Mouse (Mus musculus): ENCODE measurements around the gene Tnfrsf9.

DNA sequence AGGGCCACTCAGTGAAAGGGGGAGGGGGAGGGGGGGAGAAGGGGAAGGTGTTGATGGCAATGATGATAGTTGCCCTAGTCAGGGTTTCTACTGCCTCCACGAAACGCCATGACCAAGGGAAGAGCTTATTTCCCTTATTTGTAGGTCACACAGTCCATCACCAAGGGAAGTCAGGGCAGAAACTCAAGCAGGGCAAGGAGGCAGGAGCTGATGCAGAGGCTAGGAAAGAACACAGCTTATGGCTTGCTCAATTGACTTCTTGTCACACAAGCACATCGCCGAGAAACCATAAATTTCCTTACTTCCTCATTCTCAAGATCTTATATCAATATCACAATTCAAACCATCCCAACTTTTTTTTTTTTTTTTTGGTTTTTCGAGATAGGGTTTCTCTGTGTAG is 23.1 kb upstream of the Tnfrsf9 start:
- TF ChIP-seq EP300 (IDR thresholded peaks at IDR 0.05; ENCODE audit: low read depth), result no peak
- no peak for TF ChIP-seq CTCF (IDR thresholded peaks at IDR 0.05; ENCODE audit: low read depth)

Measured in heart, postnatal 0 days (tissue).